Mouse (Mus musculus) R1 (cell line): ENCODE data around the gene Amy2a3.
"Not testable (repeated sequence)": the region's sequence is repeated elsewhere in the genome, so short reads cannot be mapped to it uniquely, and the experiment has no call there.

ENCODE experiments used
- DNase-seq: peaks from one replicate; pipeline ENCODE4 v3.0.0-alpha.2; 2018; ENCODE audit warnings: low read depth, low spot score

The Amy2a3 gene

DNA sequence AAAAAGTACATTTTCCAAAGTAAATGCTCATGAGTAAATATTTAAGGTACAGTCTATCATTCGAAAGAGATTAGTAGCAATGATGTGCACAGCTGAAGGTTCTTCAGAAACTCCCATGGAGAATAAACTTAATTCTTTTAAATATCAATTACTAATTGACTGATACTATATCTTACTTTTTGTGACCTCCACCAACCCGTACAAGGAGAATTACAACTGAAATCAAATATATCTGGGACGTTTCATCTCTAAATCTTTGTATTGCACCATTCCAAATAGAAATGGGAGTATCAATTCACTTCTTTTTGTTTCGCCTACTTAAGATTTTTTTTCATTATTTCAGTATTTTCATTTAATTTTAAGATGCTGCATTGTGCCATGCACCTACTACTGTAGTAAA, at the start of gene Amy2a3:
Gene Amy2a3, minus strand, starts transcription at position 101 of the 400 bp plus-strand sequence.
- DNase-seq: not testable (repeated sequence)

DNA sequence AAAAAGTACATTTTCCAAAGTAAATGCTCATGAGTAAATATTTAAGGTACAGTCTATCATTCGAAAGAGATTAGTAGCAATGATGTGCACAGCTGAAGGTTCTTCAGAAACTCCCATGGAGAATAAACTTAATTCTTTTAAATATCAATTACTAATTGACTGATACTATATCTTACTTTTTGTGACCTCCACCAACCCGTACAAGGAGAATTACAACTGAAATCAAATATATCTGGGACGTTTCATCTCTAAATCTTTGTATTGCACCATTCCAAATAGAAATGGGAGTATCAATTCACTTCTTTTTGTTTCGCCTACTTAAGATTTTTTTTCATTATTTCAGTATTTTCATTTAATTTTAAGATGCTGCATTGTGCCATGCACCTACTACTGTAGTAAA, 32.7 kb upstream of the Amy2a3 start, which contains the start of gene Amy2a2:
Gene Amy2a2, minus strand, starts transcription at position 101 of the 400 bp plus-strand sequence.
- not testable (repeated sequence) for DNase-seq

DNA sequence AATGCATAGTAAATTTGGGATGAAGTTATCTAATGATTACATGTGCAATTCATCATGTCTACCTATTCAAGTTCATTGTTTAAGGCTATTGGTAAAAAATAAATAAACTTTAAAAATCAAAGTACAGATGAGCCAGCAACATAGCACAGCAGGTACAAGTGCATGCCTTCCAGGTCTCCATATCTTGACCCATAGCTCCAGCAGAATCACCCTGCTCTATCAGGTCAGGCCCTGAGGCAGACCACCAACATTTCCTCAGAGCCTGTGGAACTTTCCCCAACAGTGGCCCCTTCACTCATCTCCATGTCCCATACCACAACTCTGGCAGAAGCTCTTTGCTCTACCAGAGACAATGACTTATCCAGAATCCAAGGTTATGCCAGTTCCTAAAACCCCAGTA, 21.6 kb upstream of the Amy2a3 start:
- not testable (repeated sequence) for DNase-seq

DNA sequence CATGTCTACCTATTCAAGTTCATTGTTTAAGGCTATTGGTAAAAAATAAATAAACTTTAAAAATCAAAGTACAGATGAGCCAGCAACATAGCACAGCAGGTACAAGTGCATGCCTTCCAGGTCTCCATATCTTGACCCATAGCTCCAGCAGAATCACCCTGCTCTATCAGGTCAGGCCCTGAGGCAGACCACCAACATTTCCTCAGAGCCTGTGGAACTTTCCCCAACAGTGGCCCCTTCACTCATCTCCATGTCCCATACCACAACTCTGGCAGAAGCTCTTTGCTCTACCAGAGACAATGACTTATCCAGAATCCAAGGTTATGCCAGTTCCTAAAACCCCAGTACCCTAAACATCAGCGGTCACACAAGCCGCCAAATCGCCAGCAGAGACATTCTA, 10.9 kb downstream of the Amy2a3 start:
- DNase-seq: not testable (repeated sequence)

DNA sequence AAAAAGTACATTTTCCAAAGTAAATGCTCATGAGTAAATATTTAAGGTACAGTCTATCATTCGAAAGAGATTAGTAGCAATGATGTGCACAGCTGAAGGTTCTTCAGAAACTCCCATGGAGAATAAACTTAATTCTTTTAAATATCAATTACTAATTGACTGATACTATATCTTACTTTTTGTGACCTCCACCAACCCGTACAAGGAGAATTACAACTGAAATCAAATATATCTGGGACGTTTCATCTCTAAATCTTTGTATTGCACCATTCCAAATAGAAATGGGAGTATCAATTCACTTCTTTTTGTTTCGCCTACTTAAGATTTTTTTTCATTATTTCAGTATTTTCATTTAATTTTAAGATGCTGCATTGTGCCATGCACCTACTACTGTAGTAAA, 32.5 kb downstream of the Amy2a3 start, which contains the start of gene Amy2a4:
Gene Amy2a4, minus strand, starts transcription at position 101 of the 400 bp plus-strand sequence.
- not testable (repeated sequence) for DNase-seq

DNA sequence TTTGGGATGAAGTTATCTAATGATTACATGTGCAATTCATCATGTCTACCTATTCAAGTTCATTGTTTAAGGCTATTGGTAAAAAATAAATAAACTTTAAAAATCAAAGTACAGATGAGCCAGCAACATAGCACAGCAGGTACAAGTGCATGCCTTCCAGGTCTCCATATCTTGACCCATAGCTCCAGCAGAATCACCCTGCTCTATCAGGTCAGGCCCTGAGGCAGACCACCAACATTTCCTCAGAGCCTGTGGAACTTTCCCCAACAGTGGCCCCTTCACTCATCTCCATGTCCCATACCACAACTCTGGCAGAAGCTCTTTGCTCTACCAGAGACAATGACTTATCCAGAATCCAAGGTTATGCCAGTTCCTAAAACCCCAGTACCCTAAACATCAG, 43.6 kb downstream of the Amy2a3 start:
- not testable (repeated sequence) for DNase-seq

DNA sequence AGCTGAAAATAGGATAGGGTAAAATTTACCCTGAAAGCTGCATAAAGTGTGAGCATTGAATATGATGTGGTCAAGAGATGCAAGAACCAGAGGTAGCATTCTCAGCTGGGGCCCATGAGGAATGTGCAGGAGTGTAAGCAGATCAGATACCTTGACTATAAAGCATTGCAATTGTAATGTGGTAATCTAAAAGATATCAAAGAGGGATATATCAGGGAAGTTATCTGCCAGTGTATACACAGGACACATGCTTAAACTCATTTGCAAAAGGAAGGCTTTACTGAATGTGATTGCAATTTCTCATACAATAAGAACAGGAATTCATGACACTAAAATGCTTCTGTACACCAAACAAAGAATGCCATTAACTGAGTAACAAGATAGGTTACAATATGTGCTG, 44.3 kb downstream of the Amy2a3 start:
- not testable (repeated sequence) for DNase-seq
